Mouse (Mus musculus) fibroblast of lung, adult 2 months (primary cell): ENCODE results near the gene Rapgef2.
"Not testable (repeated sequence)": the region's sequence is repeated elsewhere in the genome, so short reads cannot be mapped to it uniquely, and the experiment has no call there.

ENCODE experiments used
- DNase-seq: peaks from one replicate; pipeline ENCODE4 v3.0.0-alpha.2; 2011; ENCODE audit warnings: low read depth

The Rapgef2 gene

DNA sequence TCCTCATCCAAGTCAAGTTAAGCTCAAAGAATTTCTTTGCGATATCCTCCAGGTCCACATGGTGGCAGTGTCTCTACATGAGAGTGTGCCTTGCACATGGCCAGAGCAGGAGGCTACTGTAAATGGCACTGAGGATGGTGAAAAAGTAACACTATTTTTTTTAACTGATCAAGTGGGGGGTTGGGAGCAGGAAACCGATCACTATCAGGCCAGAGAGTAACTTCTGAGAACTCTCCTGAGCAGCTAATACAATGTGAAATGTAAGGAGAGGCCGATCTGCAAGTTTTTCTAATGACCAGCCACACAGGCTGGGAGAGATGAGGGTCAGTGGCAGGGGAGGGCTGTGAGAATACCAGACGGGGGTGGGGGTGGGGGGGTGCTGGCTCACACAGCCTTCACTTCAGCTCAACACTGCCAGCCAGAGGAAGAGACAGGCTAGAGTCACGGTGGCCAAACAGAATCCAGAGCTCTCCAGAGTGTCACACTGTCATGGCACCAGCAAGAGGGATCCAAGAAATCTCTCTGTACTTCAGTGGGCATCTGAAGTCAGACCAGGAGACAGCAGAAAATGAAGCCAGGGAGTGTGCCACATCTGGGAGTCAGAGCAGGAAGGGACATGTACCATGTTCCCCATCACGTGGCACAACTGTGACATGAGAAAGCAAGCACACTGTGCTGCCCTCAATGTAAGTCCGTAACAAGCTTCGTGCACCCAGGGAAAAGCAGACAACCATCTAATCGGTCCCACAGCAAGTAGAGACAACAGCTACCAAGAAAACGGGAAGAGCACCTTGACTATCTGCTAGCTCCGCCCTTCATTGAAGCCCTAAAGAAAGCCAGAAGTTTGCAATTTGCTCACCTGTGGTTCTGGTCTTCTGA lies 83.8 kb downstream of the Rapgef2 start:
- no peak for DNase-seq

DNA sequence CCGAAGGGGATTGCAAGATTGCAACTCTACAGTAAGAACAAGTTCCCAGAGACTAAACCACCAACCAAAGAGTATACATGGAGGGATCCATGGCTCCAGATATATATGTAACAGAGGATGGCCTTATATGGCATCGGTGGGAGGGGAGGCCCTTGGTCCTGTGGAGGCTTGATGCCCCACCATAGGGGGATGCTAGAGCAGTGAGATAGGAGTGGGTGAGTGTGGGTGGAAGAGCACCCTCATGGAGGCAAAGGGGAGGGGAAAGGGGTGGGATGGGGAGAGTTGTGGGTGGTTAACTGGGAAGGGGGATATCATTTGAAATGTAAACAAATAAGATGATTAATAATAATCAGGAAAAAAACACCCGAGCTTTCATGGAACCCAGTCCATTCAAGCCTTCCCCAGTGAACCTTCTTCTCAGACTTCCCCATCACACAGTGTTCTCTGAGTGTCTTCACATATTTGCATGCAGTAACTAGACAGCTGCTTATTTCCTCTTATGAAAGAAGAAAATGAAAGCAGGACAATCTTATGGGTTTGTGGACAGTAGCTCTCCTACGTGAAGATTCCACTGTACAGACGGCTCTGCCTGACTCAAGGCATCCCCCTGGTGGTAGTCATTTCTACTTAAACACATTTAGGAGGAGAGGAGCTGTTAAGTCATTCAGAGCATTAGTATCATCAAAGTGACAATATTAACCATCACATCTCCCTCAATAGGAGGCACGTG lies 89.4 kb downstream of the Rapgef2 start:
- no peak for DNase-seq

DNA sequence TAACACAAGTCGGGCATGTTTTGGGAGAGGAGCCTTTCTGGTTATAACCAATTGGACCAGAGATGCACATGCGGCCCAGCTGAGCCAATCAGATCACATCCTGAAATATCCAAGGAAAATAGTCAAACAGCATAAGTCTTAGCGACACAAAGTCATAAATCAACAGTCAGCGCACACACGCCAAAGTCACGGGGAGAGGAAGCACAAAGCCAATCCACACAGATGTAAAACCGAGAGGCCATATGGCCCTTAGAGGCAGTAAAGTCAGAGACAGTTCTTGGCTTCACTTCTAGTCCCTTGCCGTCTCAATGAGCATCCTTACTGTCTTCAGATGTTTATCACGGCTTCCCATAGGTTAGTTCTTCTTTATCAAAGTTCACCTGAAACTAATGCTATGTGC lies 91.0 kb downstream of the Rapgef2 start:
- no peak for DNase-seq

DNA sequence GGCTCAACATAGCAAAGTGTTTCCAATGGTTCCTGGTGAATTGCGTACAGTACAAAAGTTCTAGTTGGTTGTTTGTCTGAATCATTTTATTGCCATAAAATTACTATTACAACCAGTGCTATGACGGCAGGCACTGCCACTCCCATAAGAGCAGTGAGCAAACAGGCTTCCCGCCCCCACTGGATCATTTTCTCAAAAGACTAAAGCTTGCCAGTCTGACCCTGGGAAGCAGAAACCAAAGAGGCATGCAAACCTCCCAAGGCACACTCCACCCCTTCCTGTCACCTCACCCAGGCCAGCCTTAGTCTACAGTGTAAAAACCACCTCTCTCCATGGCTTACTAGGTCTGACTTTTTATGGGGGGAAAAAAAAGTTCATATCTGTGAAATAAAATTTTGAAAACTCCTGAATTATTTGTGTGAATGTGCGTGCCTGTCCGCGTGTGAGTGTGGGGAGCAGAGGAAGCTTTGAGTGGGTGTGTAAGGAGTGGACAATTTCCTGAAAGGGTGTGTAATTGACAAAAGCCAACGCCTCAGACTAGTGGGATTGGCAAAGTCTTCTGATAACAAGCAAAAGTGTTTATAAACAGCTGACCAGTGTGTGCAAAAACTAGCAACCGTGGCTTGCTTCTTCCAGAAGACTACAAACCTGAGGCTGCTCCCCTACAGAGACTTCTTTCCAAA lies 92.1 kb downstream of the Rapgef2 start:
- DNase-seq, result peak; percentile 60

DNA sequence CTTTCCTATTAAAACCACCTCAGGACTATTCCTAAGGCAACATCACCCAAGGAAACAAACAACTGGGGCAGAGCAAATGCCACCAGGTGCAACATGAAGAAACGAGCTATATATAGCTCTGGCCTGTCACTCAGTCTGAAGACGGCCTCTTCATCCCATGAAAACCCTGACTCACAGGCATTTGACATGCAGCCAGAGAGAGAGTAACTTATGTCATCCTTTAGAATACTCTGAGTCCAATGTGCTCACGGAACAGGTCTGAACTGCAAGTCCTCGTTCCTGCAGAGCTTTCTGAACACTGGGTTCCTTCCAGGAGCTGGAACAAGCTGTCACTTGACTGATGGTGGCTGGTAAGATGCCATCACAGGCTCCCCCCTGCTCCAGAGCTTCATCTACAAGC lies 93.3 kb downstream of the Rapgef2 start:
- DNase-seq, result no peak

DNA sequence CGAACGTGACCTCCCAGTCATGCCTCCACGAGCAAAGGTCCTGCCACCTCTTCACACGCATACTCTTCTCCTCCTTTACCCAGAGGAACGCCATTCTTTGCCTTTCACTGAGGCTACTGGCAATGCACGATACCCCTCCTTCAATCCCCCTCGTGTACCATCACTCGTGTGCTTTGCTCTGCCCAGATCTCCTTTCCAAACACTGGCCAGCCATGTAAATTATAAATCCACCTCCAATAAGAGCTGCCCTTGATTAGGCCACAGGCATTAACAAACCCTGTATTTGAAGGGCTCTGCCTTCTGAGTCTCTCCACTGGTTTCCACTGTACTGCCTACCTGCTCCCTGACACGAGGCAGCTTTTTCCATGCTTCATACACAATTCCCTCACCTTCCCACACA lies 94.3 kb downstream of the Rapgef2 start:
- DNase-seq, result no peak

DNA sequence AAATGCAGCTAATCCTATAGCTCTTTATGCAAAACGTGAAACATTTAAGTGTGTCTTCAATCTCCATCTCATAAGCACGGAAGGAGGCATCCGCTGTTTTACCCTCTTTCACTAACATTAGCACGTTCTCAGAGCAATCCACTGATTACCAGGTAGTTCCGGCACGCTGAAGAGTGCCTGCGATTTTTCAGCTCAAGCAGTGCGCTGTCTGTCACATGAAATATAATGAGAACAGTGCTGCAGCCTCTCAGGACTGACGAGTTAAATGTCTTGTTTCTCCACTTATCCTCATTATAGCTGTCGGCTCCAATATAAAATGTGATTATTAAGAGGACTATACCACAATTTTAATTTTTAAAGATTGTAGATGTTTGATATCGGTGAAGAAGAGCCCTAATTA lies 94.8 kb downstream of the Rapgef2 start:
- no peak for DNase-seq

DNA sequence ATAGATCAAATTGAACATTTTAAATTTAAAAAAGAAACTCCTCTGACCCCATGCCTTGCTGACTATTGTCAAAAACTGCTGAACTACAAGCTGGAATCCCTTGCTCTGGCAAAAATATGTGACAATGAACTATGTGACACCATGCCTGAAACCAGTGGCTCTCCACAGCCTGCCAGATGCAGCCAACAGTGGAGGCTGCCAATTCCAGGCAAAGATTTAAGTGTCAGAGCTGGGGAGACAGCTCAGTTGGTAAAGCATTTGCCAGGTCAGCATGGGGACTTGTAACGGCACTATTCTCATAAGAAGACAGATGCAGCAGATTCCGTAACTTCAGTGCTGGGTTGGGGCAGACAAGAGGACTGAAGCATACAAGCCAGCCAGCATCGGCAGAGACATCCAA lies 95.9 kb downstream of the Rapgef2 start:
- DNase-seq, result no peak

DNA sequence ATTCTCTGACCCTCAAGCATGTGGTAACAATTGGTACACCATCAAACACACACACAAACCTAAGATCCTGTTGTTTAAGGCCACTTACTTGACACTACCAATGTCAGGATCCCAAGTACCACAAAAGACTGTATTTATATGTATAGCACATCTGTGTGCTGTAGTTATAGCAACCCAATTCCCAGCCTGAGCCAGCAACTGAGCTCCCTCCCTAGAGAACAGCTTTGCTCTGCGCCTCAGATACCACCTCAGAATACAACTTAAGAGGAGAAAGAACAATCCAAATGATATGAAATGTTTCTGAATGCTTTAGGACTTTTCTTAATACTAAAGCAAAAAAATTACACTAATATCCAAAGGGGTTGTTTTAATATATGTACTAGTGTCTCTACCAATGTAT lies 98.4 kb downstream of the Rapgef2 start:
- DNase-seq, result no peak

DNA sequence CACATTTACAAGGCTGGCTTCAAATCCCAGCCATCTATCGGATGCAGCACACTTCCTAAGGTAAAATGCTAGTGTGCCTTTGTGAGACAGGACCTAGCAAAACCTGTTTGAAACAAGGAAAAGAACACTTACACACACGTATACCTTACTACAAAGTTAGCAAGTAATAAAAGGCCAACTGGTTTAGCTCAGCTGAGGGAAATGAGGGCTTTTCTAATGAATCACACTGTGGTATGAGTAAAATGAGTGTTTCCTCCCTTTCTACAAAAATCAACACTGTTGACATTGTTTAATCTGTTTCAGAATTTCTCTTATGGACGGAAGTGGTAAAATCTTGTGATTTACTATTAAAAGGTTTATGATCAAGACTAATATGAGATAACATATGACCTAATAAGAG lies 104.0 kb downstream of the Rapgef2 start:
- no peak for DNase-seq

DNA sequence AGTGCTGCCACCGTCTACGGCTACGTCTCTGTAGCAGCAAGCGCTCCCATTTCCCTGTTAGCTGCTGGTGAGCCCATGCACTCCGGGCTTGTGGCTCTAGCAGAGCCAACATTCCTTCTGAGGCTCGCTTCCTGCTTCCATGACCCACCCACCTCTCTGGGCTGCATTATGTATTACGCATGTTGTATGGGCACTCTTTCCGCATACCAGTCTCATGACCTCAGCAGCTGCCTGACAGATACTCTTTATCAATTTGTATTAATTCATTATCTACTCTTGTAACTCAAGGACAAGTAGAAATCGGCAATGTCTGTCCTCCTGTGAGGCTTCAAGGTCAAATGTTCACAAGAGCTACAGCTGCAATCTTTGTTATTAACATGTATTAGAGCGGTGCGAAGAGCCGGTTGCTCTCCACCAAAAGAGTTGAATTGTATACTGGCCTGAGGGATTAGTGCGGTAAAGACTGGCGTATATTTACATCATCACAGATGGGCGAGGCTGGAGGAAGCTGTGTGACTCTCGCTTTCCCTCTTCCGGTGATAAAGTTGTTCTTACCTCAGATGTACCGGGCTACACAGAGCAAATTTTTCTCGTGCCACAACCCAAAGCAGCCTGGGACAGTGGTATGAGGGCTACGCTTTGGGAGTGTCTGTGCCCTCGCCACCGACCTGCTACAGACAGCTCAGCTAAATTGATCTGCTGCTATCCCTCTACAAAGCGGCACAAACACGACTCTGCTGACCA lies 104.9 kb downstream of the Rapgef2 start:
- DNase-seq, result no peak

DNA sequence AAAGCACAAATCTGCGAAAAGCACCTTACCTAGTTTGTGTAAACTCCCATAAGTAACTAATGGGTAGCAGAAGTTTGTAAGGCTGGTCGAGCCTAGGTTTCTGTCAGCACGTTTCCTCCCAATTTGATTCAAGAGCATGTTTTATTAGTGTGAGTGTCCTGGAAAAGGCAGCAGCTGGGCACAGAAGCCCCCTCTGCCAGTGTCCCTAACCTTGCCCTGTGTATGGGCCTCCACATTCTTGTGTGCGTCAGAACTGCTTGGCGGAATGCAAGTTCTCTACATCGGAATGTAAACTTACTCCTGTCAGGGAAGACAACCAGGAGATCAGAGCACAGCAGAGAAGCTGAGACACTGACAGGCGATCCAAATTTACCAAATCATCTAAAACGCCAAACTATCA lies 106.2 kb downstream of the Rapgef2 start:
- DNase-seq, result no peak

DNA sequence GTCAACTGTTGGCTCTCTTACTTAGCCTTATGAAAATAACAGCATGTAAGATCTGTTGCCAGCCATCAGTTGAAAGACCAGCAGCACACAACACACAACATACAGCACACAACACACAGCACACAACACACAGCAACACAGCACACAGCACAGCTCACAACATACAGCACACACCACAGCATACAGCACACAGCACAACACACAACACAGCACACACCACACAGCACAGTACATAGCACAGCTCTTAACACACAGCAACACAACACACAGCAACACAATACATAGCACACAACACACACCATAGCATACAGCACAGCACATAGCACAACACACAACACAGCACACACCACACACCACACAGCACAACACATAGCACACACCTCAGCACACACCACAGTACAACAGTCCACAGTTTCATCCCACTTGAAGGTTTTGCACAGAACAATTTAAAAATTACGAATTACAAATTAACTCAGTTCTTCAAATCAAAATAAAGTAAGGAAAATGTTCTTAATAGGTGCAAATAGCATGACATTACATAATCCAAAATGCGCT lies 106.7 kb downstream of the Rapgef2 start:
- DNase-seq, result no peak

DNA sequence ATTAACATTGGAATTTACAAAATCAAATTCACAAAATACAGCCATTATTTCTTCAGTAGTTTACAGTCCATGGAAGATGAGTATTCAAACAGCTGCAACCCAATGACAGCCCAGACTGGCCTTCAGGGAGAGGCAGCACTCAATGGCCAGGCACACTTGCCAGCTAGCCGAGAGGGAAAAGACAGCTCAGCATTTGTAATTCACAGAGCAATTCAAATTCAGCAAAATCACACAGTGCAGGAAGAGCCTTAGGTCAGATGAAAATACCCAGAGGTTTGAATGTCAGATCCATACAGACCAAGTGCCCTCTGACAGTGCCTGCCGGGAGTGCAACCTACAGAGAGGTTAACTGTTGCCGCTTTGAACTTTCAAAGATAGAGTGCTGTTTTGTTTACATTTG lies 107.6 kb downstream of the Rapgef2 start:
- no peak for DNase-seq

DNA sequence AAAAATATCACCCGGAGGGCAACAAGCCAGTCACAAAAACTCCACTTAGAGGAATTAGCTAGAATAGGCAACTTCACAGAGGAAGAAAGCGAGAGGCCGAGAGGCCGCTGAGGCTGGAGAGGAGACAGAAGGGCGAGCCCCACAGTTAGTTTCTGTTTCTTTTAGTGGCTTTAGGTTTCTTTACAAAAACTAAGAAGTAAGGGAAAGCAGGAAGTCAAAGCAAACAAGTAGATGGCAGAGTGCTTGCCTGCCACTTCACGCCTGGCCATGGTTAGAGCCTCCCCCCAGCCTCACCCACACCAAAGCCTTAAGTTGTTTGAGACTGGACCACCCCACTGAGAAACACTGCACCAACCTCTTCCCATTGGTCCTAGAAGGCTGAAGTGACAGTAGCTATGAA lies 108.2 kb downstream of the Rapgef2 start:
- no peak for DNase-seq

DNA sequence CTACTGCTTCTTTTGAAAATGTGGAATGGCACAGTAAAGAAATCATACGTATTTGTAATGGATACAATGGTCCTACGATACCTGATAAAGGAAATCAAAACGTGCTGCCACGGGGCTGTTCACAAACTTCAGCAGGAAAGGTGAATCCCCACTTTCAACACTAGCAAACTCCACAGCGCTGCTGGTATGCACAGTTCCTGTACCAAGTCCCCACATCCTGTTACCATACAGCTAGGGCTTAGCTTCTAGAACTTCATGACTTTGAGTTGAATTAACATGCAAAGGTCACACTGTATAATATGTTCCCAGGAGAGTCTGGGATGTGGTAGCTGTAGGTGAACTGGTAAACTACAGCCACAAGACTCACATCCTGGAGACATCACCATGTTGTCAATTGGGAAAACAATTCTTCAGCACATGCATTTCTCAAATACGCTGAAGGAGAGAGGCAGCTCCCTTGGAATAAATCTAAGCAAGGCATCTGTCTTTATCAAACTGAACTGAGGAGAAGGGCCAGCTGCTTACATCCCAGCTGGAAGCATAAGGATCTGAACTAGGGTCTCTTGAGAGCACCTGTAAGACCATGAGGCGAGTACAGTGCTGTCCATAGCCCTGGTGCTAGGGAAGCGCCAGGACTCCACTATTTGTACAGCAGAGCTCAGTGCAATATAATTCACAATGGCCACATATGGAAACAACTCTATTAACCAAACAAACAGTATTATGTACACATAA lies 109.0 kb downstream of the Rapgef2 start:
- DNase-seq, result no peak

DNA sequence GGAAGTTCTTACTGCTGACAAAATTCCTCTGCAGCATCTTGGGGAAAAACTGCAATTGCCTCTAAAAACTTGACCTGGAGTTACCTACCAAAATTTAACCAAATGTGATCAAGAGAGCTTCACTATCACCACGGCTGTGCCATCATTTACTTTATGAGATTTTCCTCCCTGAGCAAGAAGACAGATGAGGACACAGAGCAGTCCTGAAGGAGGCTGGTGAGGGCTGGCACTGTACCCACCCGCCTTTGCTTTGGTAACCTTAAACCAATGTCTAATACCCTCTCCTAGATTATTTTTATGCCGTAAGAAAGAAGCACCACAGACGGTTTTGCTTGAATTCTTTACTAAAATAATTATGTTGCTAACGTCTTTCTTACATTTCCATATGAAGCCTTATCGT lies 112.1 kb downstream of the Rapgef2 start:
- no peak for DNase-seq

DNA sequence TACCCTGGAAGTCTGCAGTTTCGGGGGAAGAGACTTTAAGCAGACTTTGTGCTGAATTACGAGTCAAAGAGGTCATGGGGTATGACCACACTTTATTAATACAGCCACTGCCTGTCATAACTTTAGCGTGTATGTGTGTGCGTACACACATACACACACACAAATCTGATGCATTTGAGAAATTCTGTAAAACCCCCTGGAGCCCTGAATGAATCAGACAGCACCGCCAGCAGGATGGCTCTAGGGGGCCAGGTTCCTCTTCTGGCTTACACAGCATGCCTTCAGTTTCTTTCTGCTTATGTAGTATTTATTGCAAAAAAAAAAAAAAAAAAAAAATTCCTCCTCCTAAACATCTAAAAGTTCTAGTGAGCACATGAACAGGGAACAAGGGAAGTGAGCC lies 113.0 kb downstream of the Rapgef2 start:
- DNase-seq, result no peak

DNA sequence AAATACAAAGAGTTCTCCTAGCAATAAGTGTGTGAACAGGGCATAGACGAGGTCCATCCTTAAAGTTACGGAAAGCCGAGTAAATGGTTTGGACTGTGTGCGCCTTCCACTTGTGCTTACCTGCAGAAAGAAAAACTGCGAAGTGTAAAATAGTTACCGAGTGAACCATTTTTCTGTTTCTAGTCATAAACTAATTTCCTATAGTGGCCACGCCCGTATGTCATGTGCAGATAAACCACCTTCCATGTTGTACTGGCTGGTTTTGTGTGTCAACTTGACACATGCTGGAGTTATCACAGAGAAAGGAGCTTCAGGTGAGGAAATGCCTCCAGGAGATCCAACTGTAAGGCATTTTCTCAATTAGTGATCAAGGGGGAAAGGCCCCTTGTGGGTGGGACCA lies 115.2 kb downstream of the Rapgef2 start:
- not testable (repeated sequence) for DNase-seq

DNA sequence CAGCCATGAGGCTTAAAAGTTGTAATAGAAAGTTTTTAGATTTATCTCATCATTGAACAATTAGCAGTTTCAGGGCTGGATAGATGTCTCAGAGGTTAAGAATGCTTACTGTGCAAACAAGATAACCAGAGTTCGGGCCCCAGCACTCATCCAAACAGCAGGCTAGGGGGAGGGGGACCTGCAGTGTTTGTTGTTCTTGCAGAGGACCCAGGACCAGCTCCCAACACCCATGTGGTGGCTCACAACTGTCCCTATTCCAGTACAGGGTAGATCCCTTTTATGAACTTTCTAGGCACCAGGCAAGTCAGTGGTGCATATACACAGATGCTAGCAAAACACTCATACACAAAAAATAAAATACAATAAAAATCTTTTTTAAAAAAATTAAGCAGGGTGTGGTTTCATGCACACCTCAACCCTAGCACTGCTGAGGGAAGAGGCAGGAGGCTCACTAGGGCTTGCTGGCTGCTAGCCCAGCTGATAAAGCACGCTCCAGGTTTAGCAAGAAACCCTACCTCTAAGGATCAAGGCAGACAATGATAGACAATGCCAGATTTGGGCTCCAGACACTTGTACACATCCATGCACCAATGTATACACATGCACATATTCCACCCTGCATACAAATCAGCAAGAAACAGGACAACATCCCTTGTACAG lies 118.0 kb downstream of the Rapgef2 start:
- no peak for DNase-seq

DNA sequence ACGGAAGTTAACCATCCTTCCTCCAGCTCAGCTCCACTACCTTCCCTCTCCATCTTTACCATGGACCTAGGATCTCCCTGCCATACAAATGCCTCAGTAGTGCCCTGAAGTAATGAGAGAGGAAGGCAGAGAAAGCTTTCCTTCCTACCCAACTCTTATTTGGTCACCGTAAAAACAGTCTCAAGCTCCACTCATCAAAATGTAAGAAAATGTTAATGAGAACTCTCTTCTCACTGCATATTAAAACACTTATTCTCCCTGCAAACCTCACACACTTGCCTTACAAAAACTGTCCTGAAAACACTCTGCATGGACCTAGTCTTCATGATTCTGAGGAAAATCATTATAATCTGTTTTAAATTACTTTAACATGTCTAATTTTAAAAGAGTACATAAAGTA lies 118.7 kb downstream of the Rapgef2 start:
- no peak for DNase-seq
